Mouse (Mus musculus): Measurements from ENCODE around the gene Spag9. TPM values are rescaled to one million over a fixed set of nuclear protein-coding genes. Genes with fewer than 3 reads are reported as not detected.

Spag9 gene
- polyA plus RNA-seq, 1 experiment = 19.1 TPM

GRCm38 (mm10) chr11:94163005-94163767 lies 167.3 kb downstream of the Spag9 start:
- no peaks in the 10 kb centered on the region for H3K36me3 ChIP-seq (ENCODE audit: control insufficient read depth, insufficient read depth, low read length)
- no peak overlapping the region for H3K27ac ChIP-seq (ENCODE audit: insufficient read depth, low read depth, low read length)
- no peak for TF ChIP-seq POLR2A (IDR thresholded peaks at IDR 0.05; ENCODE audit: low read depth, low read length)
- TF ChIP-seq CTCF (conservative IDR thresholded peaks at IDR 0.05; ENCODE audit: insufficient read depth, insufficient read length, low read depth, low read length) = no peak
- no peak overlapping the region for H3K4me3 ChIP-seq (ENCODE audit: insufficient read depth, low read depth, low read length)
- H3K27me3 ChIP-seq (replicated peaks; ENCODE audit: control insufficient read depth, insufficient read depth, low read length) = no peaks in the 10 kb centered on the region
- peaks cover 45% of the 10 kb centered on the region for H3K4me1 ChIP-seq (ENCODE audit: control insufficient read depth, insufficient read depth, low read length)
- WGBS = 79% methylated on average over 9 of the region's 9 CpGs
- peak; percentile 26 for DNase-seq

GRCm38 (mm10) chr11:94165745-94166144 lies 169.9 kb downstream of the Spag9 start:
- peak overlapping the region; percentile 81 for H3K27ac ChIP-seq (ENCODE audit: insufficient read depth, low read depth, low read length)
- 37% methylated on average over 4 of the region's 4 CpGs for WGBS
- no peaks in the 10 kb centered on the region for H3K36me3 ChIP-seq (ENCODE audit: control insufficient read depth, insufficient read depth, low read length)
- no peaks in the 10 kb centered on the region for H3K27me3 ChIP-seq (replicated peaks; ENCODE audit: control insufficient read depth, insufficient read depth, low read length)
- no peak overlapping the region for H3K4me3 ChIP-seq (ENCODE audit: insufficient read depth, low read depth, low read length)
- peaks cover 30% of the 10 kb centered on the region; the same call in 1 of the 2 replicates for H3K4me1 ChIP-seq (ENCODE audit: control insufficient read depth, insufficient read depth, low read length)
- DNase-seq = peak; percentile 89
- TF ChIP-seq POLR2A (IDR thresholded peaks at IDR 0.05; ENCODE audit: low read depth, low read length) (no peak), CTCF (conservative IDR thresholded peaks at IDR 0.05; ENCODE audit: insufficient read depth, insufficient read length, low read depth, low read length) (no peak)

- 48% methylated on average over 5 of the region's 5 CpGs for WGBS
- H3K27ac ChIP-seq (ENCODE audit: insufficient read depth, low read depth, low read length) = peak overlapping the region; percentile 75
Observed at GRCm38 (mm10) chr11:94168238-94168637, 172.3 kb downstream of the Spag9 start.

GRCm38 (mm10) chr11:94169596-94169995 lies 173.7 kb downstream of the Spag9 start:
- 63% methylated on average over 5 of the region's 5 CpGs for WGBS
- no peaks in the 10 kb centered on the region for H3K27me3 ChIP-seq (replicated peaks; ENCODE audit: control insufficient read depth, insufficient read depth, low read length)
- H3K4me3 ChIP-seq (ENCODE audit: insufficient read depth, low read depth, low read length) = no peak overlapping the region
- H3K4me1 ChIP-seq (ENCODE audit: control insufficient read depth, insufficient read depth, low read length) = peaks cover 16% of the 10 kb centered on the region; the same call in 1 of the 2 replicates
- no peak for DNase-seq
- no peak overlapping the region for H3K27ac ChIP-seq (ENCODE audit: insufficient read depth, low read depth, low read length)
- H3K36me3 ChIP-seq (ENCODE audit: control insufficient read depth, insufficient read depth, low read length) = no peaks in the 10 kb centered on the region
- TF ChIP-seq POLR2A (IDR thresholded peaks at IDR 0.05; ENCODE audit: low read depth, low read length) (no peak), CTCF (conservative IDR thresholded peaks at IDR 0.05; ENCODE audit: insufficient read depth, insufficient read length, low read depth, low read length) (no peak)

More at GRCm38 (mm10) chr11:94168238-94168637, 172.3 kb downstream of the Spag9 start:
- H3K4me1 ChIP-seq (ENCODE audit: control insufficient read depth, insufficient read depth, low read length) = peaks cover 16% of the 10 kb centered on the region; the same call in 1 of the 2 replicates
- no peaks in the 10 kb centered on the region for H3K27me3 ChIP-seq (replicated peaks; ENCODE audit: control insufficient read depth, insufficient read depth, low read length)
- no peak overlapping the region for H3K4me3 ChIP-seq (ENCODE audit: insufficient read depth, low read depth, low read length)
- DNase-seq = no peak
- TF ChIP-seq POLR2A (IDR thresholded peaks at IDR 0.05; ENCODE audit: low read depth, low read length) = no peak
- no peak for TF ChIP-seq CTCF (conservative IDR thresholded peaks at IDR 0.05; ENCODE audit: insufficient read depth, insufficient read length, low read depth, low read length)
- no peaks in the 10 kb centered on the region for H3K36me3 ChIP-seq (ENCODE audit: control insufficient read depth, insufficient read depth, low read length)

- DNase-seq = peak; percentile 44
- Histone ChIP-seq H3K36me3 (ENCODE audit: control insufficient read depth, insufficient read depth, low read length) (no peaks in the 10 kb centered on the region), H3K27me3 (replicated peaks; ENCODE audit: control insufficient read depth, insufficient read depth, low read length) (no peaks in the 10 kb centered on the region), H3K27ac (ENCODE audit: insufficient read depth, low read depth, low read length) (peak overlapping the region; percentile 67), H3K4me1 (ENCODE audit: control insufficient read depth, insufficient read depth, low read length) (peaks cover 6% of the 10 kb centered on the region; the same call in 1 of the 2 replicates), H3K4me3 (ENCODE audit: insufficient read depth, low read depth, low read length) (no peak overlapping the region)
- WGBS = 71% methylated on average over 5 of the region's 5 CpGs
- TF ChIP-seq POLR2A (IDR thresholded peaks at IDR 0.05; ENCODE audit: low read depth, low read length) (no peak), CTCF (conservative IDR thresholded peaks at IDR 0.05; ENCODE audit: insufficient read depth, insufficient read length, low read depth, low read length) (no peak)
Observed at GRCm38 (mm10) chr11:94171691-94172090, 175.8 kb downstream of the Spag9 start.

- H3K4me1 ChIP-seq (ENCODE audit: control insufficient read depth, insufficient read depth, low read length) = 0 out of 2 replicates have a peak, but pooled peaks cover 3% of the 10 kb centered on the region
- 54% methylated on average over 9 of the region's 9 CpGs for WGBS
- H3K36me3 ChIP-seq (ENCODE audit: control insufficient read depth, insufficient read depth, low read length) = no peaks in the 10 kb centered on the region
- no peaks in the 10 kb centered on the region for H3K27me3 ChIP-seq (replicated peaks; ENCODE audit: control insufficient read depth, insufficient read depth, low read length)
- H3K27ac ChIP-seq (ENCODE audit: insufficient read depth, low read depth, low read length) = peak overlapping the region; percentile 67
- peak; percentile 75 for DNase-seq
- H3K4me3 ChIP-seq (ENCODE audit: insufficient read depth, low read depth, low read length) = no peak overlapping the region
- no peak for TF ChIP-seq CTCF (conservative IDR thresholded peaks at IDR 0.05; ENCODE audit: insufficient read depth, insufficient read length, low read depth, low read length)
- peak; percentile 10 for TF ChIP-seq POLR2A (IDR thresholded peaks at IDR 0.05; ENCODE audit: low read depth, low read length)
Observed at GRCm38 (mm10) chr11:94172186-94172585, 176.3 kb downstream of the Spag9 start.

- Histone ChIP-seq H3K27me3 (replicated peaks; ENCODE audit: control insufficient read depth, insufficient read depth, low read length) (no peaks in the 10 kb centered on the region), H3K36me3 (ENCODE audit: control insufficient read depth, insufficient read depth, low read length) (no peaks in the 10 kb centered on the region), H3K4me1 (ENCODE audit: control insufficient read depth, insufficient read depth, low read length) (0 out of 2 replicates have a peak, but pooled peaks cover 3% of the 10 kb centered on the region), H3K4me3 (ENCODE audit: insufficient read depth, low read depth, low read length) (no peak overlapping the region), H3K27ac (ENCODE audit: insufficient read depth, low read depth, low read length) (no peak overlapping the region)
- WGBS = 71% methylated on average over 4 of the region's 4 CpGs
- no peak for DNase-seq
- TF ChIP-seq CTCF (conservative IDR thresholded peaks at IDR 0.05; ENCODE audit: insufficient read depth, insufficient read length, low read depth, low read length) = no peak
- no peak for TF ChIP-seq POLR2A (IDR thresholded peaks at IDR 0.05; ENCODE audit: low read depth, low read length)
Observed at GRCm38 (mm10) chr11:94173726-94174146, 177.8 kb downstream of the Spag9 start.

Data from kidney, adult 2 months (tissue).